Mouse (Mus musculus): ENCODE results near the gene Sirpa. TPM values are rescaled to one million over a fixed set of nuclear protein-coding genes. Genes with fewer than 3 reads are reported as not detected.

Sirpa gene
- polyA plus RNA-seq, 1 experiment from 2014 or later, result 13.2 TPM

DNA sequence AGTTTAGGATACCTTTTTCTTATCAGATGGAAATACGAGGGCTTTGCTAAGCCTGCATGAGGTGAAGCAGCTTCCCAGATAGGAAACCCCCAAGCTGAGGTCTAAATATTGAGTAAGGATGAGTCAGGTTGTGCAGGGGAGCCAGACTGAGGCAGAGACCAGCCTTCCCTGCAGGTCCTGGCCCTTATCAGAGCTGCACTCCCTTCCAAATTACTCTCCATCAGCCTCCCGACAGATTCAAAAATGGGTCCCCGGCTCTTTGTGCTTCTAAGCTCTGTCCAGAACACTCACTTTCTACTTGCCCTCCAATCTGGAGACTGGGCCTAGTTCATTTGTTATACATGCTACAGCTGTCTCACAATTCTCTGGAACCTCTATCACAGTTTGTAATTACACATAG lies 41.3 kb downstream of the Sirpa start:
- peak overlapping the region; percentile 84 for H3K27ac ChIP-seq (replicated peaks)
- H3K4me2 ChIP-seq (replicated peaks; ENCODE audit: low read depth), result no peak overlapping the region
- 42% methylated on average over 3 of the region's 3 CpGs for WGBS
- H3K36me3 ChIP-seq (ENCODE audit: control insufficient read depth, insufficient read depth, low read length), result no peaks in the 10 kb centered on the region
- H3K9ac ChIP-seq (ENCODE audit: low read length), result no peak overlapping the region
- H3K4me3 ChIP-seq (ENCODE audit: low read depth, low read length), result no peak overlapping the region
- H3K27me3 ChIP-seq (ENCODE audit: control insufficient read depth, insufficient read depth, low read length), result no peaks in the 10 kb centered on the region
- no peak for ATAC-seq (ENCODE audit: low FRiP score, low TSS enrichment)
- TF ChIP-seq CTCF (IDR thresholded peaks at IDR 0.05; ENCODE audit: low read depth) (no peak), EP300 (optimal IDR thresholded peaks at IDR 0.05) (no peak)
- DNase-seq (ENCODE audit: low spot score), result no peak
- no peaks in the 10 kb centered on the region; the same call in 1 of the 2 replicates for H3K4me1 ChIP-seq (replicated peaks; ENCODE audit: control insufficient read depth, insufficient read depth)
- no peaks in the 10 kb centered on the region for H3K9me3 ChIP-seq (ENCODE audit: control insufficient read depth, low read length)

DNA sequence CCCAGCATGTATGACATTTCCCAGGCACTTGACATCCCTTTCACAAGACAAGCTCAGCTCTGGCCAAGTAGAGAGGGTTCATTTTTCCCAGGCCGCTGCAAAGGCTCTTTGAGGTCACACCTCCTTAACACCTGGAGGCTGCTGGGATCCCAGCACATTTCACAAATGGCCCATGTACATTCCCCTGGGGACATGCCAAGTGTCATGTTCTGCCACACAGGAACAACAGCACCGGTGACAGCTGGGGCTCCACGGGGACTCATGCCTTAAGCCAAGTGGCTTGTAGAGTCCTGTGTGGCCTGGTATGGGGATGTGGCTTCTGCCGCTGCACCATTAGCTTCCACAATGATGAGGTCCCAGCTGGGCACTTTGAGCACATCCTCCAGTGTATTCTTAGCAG lies 60.0 kb downstream of the Sirpa start:
- DNase-seq (ENCODE audit: low spot score) (no peak), ATAC-seq (ENCODE audit: low FRiP score, low TSS enrichment) (no peak)
- Histone ChIP-seq H3K4me1 (replicated peaks; ENCODE audit: control insufficient read depth, insufficient read depth) (no peaks in the 10 kb centered on the region), H3K27me3 (ENCODE audit: control insufficient read depth, insufficient read depth, low read length) (no peaks in the 10 kb centered on the region), H3K9me3 (ENCODE audit: control insufficient read depth, low read length) (no peaks in the 10 kb centered on the region), H3K9ac (ENCODE audit: low read length) (no peak overlapping the region), H3K27ac (replicated peaks) (no peak overlapping the region), H3K4me2 (replicated peaks; ENCODE audit: low read depth) (no peak overlapping the region), H3K36me3 (ENCODE audit: control insufficient read depth, insufficient read depth, low read length) (no peaks in the 10 kb centered on the region), H3K4me3 (ENCODE audit: low read depth, low read length) (no peak overlapping the region)
- WGBS, result 48% methylated on average over 4 of the region's 4 CpGs
- TF ChIP-seq EP300 (optimal IDR thresholded peaks at IDR 0.05), result no peak
- TF ChIP-seq CTCF (IDR thresholded peaks at IDR 0.05; ENCODE audit: low read depth), result no peak

DNA sequence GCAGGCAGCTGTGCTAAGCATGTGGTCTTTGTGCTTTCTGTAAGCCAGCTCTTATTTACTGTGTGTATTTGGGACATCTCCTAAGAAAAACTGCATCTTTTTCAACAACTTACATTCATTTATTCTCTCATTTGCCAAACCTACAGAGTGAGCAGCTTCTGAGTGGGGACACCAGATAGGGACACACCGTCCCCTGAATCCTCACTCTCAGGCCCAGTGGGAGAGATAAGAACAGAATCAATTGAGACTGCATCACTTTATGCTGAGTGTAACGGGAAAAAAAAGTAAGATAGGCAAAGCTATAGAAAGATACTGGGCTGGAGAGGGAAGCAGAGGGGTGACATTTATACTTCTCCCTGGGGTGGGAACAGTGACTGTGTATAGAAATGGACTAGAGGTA lies 61.0 kb downstream of the Sirpa start:
- ATAC-seq (ENCODE audit: low FRiP score, low TSS enrichment) (no peak), DNase-seq (ENCODE audit: low spot score) (no peak)
- Histone ChIP-seq H3K9me3 (ENCODE audit: control insufficient read depth, low read length) (no peaks in the 10 kb centered on the region), H3K4me3 (ENCODE audit: low read depth, low read length) (no peak overlapping the region), H3K9ac (ENCODE audit: low read length) (no peak overlapping the region), H3K27me3 (ENCODE audit: control insufficient read depth, insufficient read depth, low read length) (no peaks in the 10 kb centered on the region), H3K27ac (replicated peaks) (no peak overlapping the region), H3K36me3 (ENCODE audit: control insufficient read depth, insufficient read depth, low read length) (no peaks in the 10 kb centered on the region), H3K4me2 (replicated peaks; ENCODE audit: low read depth) (no peak overlapping the region), H3K4me1 (replicated peaks; ENCODE audit: control insufficient read depth, insufficient read depth) (no peaks in the 10 kb centered on the region)
- no peak for TF ChIP-seq EP300 (optimal IDR thresholded peaks at IDR 0.05)
- no peak for TF ChIP-seq CTCF (IDR thresholded peaks at IDR 0.05; ENCODE audit: low read depth)
- 71% methylated on average over 2 of the region's 2 CpGs for WGBS

DNA sequence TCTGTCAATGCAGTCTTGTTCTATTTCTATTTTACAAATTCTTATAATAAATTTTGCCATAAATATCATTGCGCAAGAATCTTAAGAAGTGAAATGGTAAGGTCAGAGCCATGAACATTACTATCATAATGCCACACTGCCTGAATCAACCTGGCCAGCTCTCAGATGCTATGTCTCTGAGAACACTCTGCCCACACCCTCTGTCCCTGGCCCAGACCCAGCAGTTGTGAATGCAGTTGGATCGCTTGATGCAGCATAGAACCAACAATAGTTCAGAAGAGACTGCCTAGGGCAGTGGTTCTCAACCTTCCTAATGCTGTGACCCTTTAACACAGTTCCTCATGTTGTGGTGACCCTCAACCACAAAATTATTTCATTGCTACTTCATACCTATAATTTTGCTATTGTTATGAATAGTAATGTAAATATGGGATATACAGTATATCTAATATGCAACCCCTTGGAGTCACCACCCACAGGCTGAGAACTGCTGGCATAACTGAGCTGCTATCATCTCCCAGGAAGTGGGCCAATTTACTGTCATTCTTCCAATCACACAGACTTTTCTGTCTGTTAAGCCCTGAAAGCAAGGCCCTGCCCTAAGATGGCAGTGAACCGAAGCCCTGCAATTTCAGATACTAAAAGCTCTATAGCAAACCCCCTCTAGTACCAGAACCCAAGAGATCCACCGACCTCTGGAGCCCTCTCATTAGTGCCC lies 61.8 kb downstream of the Sirpa start:
- ATAC-seq (ENCODE audit: low FRiP score, low TSS enrichment) (no peak), DNase-seq (ENCODE audit: low spot score) (no peak)
- Histone ChIP-seq H3K9ac (ENCODE audit: low read length) (no peak overlapping the region), H3K9me3 (ENCODE audit: control insufficient read depth, low read length) (no peaks in the 10 kb centered on the region), H3K4me2 (replicated peaks; ENCODE audit: low read depth) (no peak overlapping the region), H3K4me3 (ENCODE audit: low read depth, low read length) (no peak overlapping the region), H3K27ac (replicated peaks) (no peak overlapping the region), H3K4me1 (replicated peaks; ENCODE audit: control insufficient read depth, insufficient read depth) (no peaks in the 10 kb centered on the region), H3K27me3 (ENCODE audit: control insufficient read depth, insufficient read depth, low read length) (no peaks in the 10 kb centered on the region), H3K36me3 (ENCODE audit: control insufficient read depth, insufficient read depth, low read length) (no peaks in the 10 kb centered on the region)
- no peak for TF ChIP-seq EP300 (optimal IDR thresholded peaks at IDR 0.05)
- no peak for TF ChIP-seq CTCF (IDR thresholded peaks at IDR 0.05; ENCODE audit: low read depth)
- WGBS, result 78% methylated on average over 4 of the region's 4 CpGs

DNA sequence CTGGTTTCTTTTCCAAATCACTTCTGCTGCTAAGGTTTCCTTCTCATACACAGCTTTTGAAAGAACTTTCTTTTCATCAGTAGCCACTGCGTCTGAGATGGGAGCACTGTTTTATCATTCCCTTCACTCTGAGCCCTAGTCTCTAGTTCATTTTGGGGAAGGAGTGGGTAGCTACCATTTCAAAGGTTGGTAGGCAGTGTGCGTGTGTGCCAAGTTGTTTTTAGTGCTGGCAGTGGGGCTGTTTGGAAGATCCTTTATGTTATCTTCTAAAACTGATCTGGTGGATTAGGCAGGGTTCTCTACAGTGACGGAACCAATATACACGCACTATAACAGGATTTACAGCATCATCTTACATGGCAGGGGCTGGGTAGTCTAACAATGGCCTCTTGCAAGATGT lies 62.4 kb downstream of the Sirpa start:
- H3K4me2 ChIP-seq (replicated peaks; ENCODE audit: low read depth), result no peak overlapping the region
- 87% methylated on average over 4 of the region's 4 CpGs for WGBS
- H3K9me3 ChIP-seq (ENCODE audit: control insufficient read depth, low read length), result no peaks in the 10 kb centered on the region
- H3K4me1 ChIP-seq (replicated peaks; ENCODE audit: control insufficient read depth, insufficient read depth), result no peaks in the 10 kb centered on the region
- H3K27ac ChIP-seq (replicated peaks), result no peak overlapping the region
- H3K9ac ChIP-seq (ENCODE audit: low read length), result no peak overlapping the region
- H3K4me3 ChIP-seq (ENCODE audit: low read depth, low read length), result no peak overlapping the region
- no peaks in the 10 kb centered on the region for H3K36me3 ChIP-seq (ENCODE audit: control insufficient read depth, insufficient read depth, low read length)
- no peak for TF ChIP-seq CTCF (IDR thresholded peaks at IDR 0.05; ENCODE audit: low read depth)
- no peak for TF ChIP-seq EP300 (optimal IDR thresholded peaks at IDR 0.05)
- ATAC-seq (ENCODE audit: low FRiP score, low TSS enrichment) (no peak), DNase-seq (ENCODE audit: low spot score) (no peak)
- H3K27me3 ChIP-seq (ENCODE audit: control insufficient read depth, insufficient read depth, low read length), result no peaks in the 10 kb centered on the region

DNA sequence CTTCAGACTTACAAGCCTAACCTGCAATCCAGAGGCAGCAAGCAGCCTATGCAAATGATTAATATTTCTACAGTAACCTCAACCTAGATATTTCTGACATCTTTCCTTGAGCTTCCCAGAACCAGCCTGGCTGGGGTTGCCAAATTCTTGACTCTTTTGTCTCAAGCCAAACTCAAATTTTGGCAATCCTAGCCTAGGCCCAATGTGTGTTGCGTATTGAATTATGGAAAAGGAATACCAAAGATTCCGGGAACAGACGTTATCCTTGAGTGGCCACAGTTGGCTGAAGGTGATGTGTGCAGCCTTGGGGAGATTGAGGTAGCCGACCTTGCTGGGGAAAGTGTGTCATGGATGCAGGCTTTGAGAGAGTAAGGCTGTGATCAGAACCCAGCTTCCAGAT lies 66.2 kb downstream of the Sirpa start:
- TF ChIP-seq EP300 (optimal IDR thresholded peaks at IDR 0.05), result no peak
- no peak for TF ChIP-seq CTCF (IDR thresholded peaks at IDR 0.05; ENCODE audit: low read depth)
- Histone ChIP-seq H3K36me3 (ENCODE audit: control insufficient read depth, insufficient read depth, low read length) (no peaks in the 10 kb centered on the region), H3K27ac (replicated peaks) (no peak overlapping the region), H3K9me3 (ENCODE audit: control insufficient read depth, low read length) (no peaks in the 10 kb centered on the region), H3K27me3 (ENCODE audit: control insufficient read depth, insufficient read depth, low read length) (no peaks in the 10 kb centered on the region), H3K4me1 (replicated peaks; ENCODE audit: control insufficient read depth, insufficient read depth) (no peaks in the 10 kb centered on the region), H3K4me2 (replicated peaks; ENCODE audit: low read depth) (no peak overlapping the region), H3K9ac (ENCODE audit: low read length) (no peak overlapping the region), H3K4me3 (ENCODE audit: low read depth, low read length) (no peak overlapping the region)
- ATAC-seq (ENCODE audit: low FRiP score, low TSS enrichment) (no peak), DNase-seq (ENCODE audit: low spot score) (no peak)
- 78% methylated on average over 4 of the region's 4 CpGs for WGBS
